Mouse (Mus musculus) liver, embryonic 16.5 days (tissue): ENCODE measurements around the gene Suox. TPM values are rescaled to one million over a fixed set of nuclear protein-coding genes. Genes with fewer than 3 reads are reported as not detected.
"Not testable (repeated sequence)": the region's sequence is repeated elsewhere in the genome, so short reads cannot be mapped to it uniquely, and the experiment has no call there.

ENCODE experiments used
- ATAC-seq: fragments of 200-750 bp; cut with Nextera tagmentation; 2 replicates; pipeline ENCODE4 v1.8.0; 2017; ENCODE audit warnings: low read depth, mild to moderate bottlenecking, moderate number of reproducible peaks, moderate library complexity
- H3K27ac ChIP-seq: fragments of 300-500 bp; sonication (generic); 2 replicates; pipeline ENCODE4 v1.5.1; 2014; ENCODE audit warnings: mild to moderate bottlenecking, low read length
- H3K27me3 ChIP-seq: fragments of 300-500 bp; sonication (generic); 2 replicates; pipeline ENCODE4 v1.6.1; 2014; ENCODE audit warnings: low read depth, low read length, mixed read lengths; ENCODE audit not compliant: control insufficient read depth, insufficient read depth
- H3K36me3 ChIP-seq: fragments of 300-500 bp; sonication (generic); 2 replicates; pipeline ENCODE4 v1.6.1; 2014; ENCODE audit warnings: mild to moderate bottlenecking; ENCODE audit not compliant: control insufficient read depth, insufficient read depth
- H3K4me1 ChIP-seq: fragments of 300-500 bp; sonication (generic); 2 replicates; pipeline ENCODE4 v1.6.1; 2014; ENCODE audit warnings: low read depth, low read length, mixed read lengths; ENCODE audit not compliant: control insufficient read depth
- H3K4me2 ChIP-seq: fragments of 300-500 bp; sonication (generic); 2 replicates; pipeline ENCODE4 v1.6.1; 2014; ENCODE audit warnings: low read depth, low read length, mixed read lengths
- H3K4me3 ChIP-seq: fragments of 300-500 bp; sonication (generic); 2 replicates; pipeline ENCODE4 v1.5.1; 2014; ENCODE audit warnings: low read depth, mild to moderate bottlenecking, low read length
- H3K9ac ChIP-seq: fragments of 300-500 bp; sonication (generic); 2 replicates; pipeline ENCODE4 v1.6.1; 2014; ENCODE audit warnings: low read depth, low read length
- H3K9me3 ChIP-seq: fragments of 300-500 bp; sonication (generic); replicated peaks from 2 replicates; pipeline ENCODE4 v1.6.1; 2016; ENCODE audit warnings: low read length; ENCODE audit not compliant: control insufficient read depth
- WGBS: fragments of 180-500 bp; shearing (Covaris S2); extraction: QIAGEN DNeasy Blood & Tissue Kit; methylation state at CpG from one replicate; pipeline ENCODE4 v1.1.7; 2014; ENCODE audit not compliant: insufficient replicate concordance; 5-methylcytosine and 5-hydroxymethylcytosine counted together
- polyA plus RNA-seq: library from polyadenylated mRNA; unstranded; fragments of >200 nt; fragmentation: Nextera tagmentation; extraction: Ambion mirVana; gene quantifications from 2 replicates; pipeline ENCODE4 v1.2.1, GENCODE M21; 2015

The Suox gene
- polyA plus RNA-seq, 1 experiment from 2014 or later = 12.5 TPM

DNA sequence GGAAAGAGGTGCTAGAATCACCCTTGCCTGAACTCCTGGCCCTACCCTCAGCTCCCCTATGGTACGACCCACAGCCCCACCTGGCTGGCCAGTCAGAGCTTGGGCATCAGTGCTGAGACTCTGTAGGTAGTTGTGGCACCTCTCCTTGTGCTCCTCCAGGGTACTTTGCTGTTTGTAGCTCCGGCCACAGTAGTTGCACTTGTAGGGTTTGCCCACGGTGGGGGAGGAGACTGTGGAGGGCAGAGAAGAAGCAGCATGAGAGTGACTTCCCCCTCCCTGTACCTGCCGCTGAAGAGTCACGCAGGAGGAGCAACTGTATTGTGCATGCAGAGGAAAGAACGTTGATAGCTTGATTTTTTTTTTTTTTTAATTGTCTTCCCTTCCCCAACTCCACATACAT, 37.3 kb downstream of the Suox start:
- H3K27me3 ChIP-seq = peaks cover 2% of the 10 kb centered on the region; the same call in 1 of the 2 replicates

GRCm38 (mm10) chr10:128635697-128636096, 38.2 kb downstream of the Suox start:
- H3K4me3 ChIP-seq = no peak overlapping the region
- no peak overlapping the region; the same call in 1 of the 2 replicates for H3K27ac ChIP-seq
- H3K4me2 ChIP-seq = no peak overlapping the region
- no peaks in the 10 kb centered on the region for H3K36me3 ChIP-seq
- peak; percentile 72 for ATAC-seq
- H3K27me3 ChIP-seq = peaks cover 2% of the 10 kb centered on the region; the same call in 1 of the 2 replicates
- H3K9ac ChIP-seq = no peak overlapping the region
- H3K9me3 ChIP-seq = no peaks in the 10 kb centered on the region
- H3K4me1 ChIP-seq = peaks cover 17% of the 10 kb centered on the region
- WGBS = 67% methylated on average over 13 of the region's 13 CpGs

More for the DNA sequence above, 37.3 kb downstream of the Suox start:
- Histone ChIP-seq H3K4me2 (peak overlapping the region; percentile 35), H3K4me3 (no peak overlapping the region), H3K27ac (no peak overlapping the region), H3K9me3 (no peaks in the 10 kb centered on the region), H3K4me1 (peaks cover 15% of the 10 kb centered on the region), H3K9ac (no peak overlapping the region), H3K36me3 (no peaks in the 10 kb centered on the region)
- ATAC-seq = no peak
- WGBS = 25% methylated on average over 6 of the region's 6 CpGs

DNA sequence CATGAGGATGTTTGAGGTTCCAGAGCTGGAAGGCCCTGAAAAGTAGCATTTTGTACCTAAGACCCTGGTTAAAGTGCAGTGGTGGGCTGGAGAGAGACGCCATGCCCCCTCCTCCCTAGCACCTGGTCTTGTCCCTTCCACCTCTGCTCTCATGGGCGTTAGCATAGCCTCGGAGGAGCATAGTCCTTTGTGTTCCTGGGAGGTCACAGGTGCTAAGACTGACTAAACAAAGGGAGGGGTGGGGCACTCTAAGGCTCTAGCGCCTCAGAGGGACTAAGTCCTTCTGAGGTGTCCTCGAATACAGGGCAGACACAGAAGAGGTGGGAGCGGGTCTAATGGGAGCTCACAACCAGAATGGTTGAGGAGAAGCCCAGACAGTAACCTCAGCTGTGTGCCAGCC, 42.3 kb downstream of the Suox start:
- Histone ChIP-seq H3K36me3 (no peaks in the 10 kb centered on the region), H3K9me3 (no peaks in the 10 kb centered on the region), H3K27ac (no peak overlapping the region), H3K9ac (0 out of 2 replicates have a peak overlapping the region, but pooled peaks have one; percentile 14), H3K4me2 (no peak overlapping the region), H3K27me3 (peaks cover 2% of the 10 kb centered on the region; the same call in 1 of the 2 replicates), H3K4me1 (peaks cover 40% of the 10 kb centered on the region), H3K4me3 (no peak overlapping the region)
- WGBS = 30% methylated on average over 6 of the region's 6 CpGs
- ATAC-seq = no peak

DNA sequence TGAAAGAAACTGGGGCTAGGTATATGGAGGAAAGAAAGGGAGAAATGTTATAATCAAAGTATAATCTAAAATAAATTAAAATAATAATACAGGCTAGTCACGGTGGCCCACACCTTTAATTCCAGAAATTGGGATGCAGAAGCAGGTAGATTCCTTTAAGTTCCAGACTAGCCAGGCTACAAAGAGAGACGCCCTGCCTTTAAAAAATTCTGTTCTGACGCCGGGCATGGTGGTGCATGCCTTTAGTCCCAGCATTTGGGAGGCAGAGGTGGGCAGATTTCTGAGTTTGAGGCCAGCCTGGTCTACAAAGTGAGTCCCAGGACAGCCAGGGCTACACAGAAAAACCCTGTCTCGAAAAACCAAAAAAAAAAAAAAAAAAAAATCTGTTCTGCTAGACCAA, 43.6 kb downstream of the Suox start:
- 77% methylated on average over 5 of the region's 5 CpGs for WGBS
- not testable (repeated sequence) for H3K27ac ChIP-seq
- H3K4me1 ChIP-seq = peaks cover 43% of the 10 kb centered on the region

DNA sequence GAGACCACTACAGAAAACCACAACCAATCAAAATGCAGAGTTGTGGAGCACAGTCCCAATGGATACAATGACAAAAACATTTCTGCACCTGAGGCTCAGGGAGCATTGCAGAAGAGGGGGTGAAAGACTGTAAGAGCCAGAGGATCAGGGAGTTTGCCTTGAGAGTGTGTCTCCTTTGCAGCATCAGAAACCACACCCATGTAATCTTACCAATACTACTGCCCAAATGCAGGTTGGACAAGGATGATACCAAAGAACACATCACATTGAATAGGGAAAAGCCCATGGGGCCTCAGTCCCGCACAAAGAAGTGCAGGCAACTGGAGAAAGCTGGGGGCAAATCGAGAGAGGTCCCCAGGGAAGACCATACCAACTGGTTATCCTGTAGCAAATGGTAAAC, 44.1 kb downstream of the Suox start:
- Histone ChIP-seq H3K4me2 (peak overlapping the region; percentile 45), H3K9me3 (no peaks in the 10 kb centered on the region), H3K9ac (no peak overlapping the region), H3K4me3 (no peak overlapping the region), H3K27me3 (no peaks in the 10 kb centered on the region; the same call in 1 of the 2 replicates), H3K27ac (no peak overlapping the region), H3K4me1 (peaks cover 48% of the 10 kb centered on the region), H3K36me3 (peaks cover 2% of the 10 kb centered on the region; the same call in 1 of the 2 replicates)
- WGBS = 27% methylated on average over 2 of the region's 2 CpGs
- ATAC-seq = peak; percentile 47

More for the DNA sequence above, 43.6 kb downstream of the Suox start:
- H3K9me3 ChIP-seq, H3K9ac ChIP-seq, H3K36me3 ChIP-seq, H3K4me3 ChIP-seq, ATAC-seq, H3K4me2 ChIP-seq, H3K27me3 ChIP-seq: not testable (repeated sequence)

- Histone ChIP-seq H3K4me3 (no peak overlapping the region), H3K27ac (no peak overlapping the region), H3K4me2 (no peak overlapping the region), H3K36me3 (peaks cover 12% of the 10 kb centered on the region), H3K27me3 (no peaks in the 10 kb centered on the region; the same call in 1 of the 2 replicates), H3K4me1 (peaks cover 43% of the 10 kb centered on the region), H3K9me3 (no peaks in the 10 kb centered on the region), H3K9ac (no peak overlapping the region)
- WGBS = 57% methylated on average over 10 of the region's 10 CpGs
- ATAC-seq = peak; percentile 19; the same call in 1 of the 2 replicates
Observed at GRCm38 (mm10) chr10:128627398-128628317, 46.2 kb downstream of the Suox start.

DNA sequence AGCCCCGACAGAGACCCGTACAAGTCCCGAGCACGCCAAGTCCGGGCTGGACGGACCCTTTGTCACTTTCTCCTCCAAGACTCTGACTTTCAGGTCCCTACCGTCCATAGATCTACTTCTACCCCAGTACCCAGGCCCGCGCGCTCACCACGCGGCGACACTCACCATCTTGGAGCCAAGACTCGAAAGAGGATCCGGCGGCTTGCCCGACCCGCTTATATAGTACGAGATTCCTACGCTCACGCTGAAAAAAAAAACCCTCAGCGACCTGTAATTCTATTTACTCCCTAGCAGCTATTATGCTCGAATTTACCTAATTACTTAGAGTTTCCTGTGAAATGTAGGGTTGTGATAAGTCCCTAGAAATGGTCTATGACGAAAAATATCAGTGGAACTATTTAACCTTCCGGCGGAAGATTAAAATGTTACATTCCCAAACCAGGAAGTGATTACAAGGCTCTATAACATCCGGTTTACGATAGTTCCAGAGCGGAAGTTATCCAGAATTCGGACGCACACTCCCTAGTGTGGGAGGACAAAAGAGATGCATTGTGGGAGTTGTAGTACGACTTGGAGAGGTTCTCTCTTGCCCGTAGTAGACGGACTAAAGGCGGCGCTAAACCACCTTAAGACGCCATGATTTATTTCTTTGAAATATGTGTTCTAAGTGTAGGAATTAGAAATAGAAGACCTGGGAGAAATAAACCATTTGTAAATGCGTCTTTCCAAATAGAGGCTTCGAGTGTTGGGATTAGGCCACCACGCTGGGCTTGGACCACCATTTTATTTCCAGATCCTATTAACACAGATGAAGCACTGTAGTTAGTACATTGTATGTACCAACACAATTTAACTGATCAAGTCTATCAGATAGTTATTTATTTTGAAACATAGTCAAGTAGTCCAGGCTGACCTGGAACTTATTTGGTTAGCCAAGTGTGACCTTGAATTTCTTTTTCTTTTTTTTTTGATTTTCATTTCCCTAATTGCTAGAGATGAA, 47.3 kb downstream of the Suox start, which contains the start of gene Rps26:
Rps26 (minus strand) TSS at position 437 of the 1,000 bp plus-strand sequence.
- peaks cover 12% of the 10 kb centered on the region for H3K36me3 ChIP-seq
- peak within 1 kb of the TSS; percentile 80 for H3K4me3 ChIP-seq
- peak within 1 kb of the TSS; percentile 47 for H3K27ac ChIP-seq
- peak; percentile 95 for ATAC-seq
- peak within 1 kb of the TSS; percentile 71 for H3K4me2 ChIP-seq
- H3K4me1 ChIP-seq = peaks cover 40% of the 10 kb centered on the region
- H3K9me3 ChIP-seq = no peaks in the 10 kb centered on the region
- WGBS = 1% methylated on average over 40 of the region's 40 CpGs
- peak within 1 kb of the TSS; percentile 80 for H3K9ac ChIP-seq
- H3K27me3 ChIP-seq = no peaks in the 10 kb centered on the region; the same call in 1 of the 2 replicates

- Histone ChIP-seq H3K27me3 (no peaks in the 10 kb centered on the region), H3K9ac (peak overlapping the region; percentile 80), H3K4me1 (peaks cover 35% of the 10 kb centered on the region), H3K9me3 (no peaks in the 10 kb centered on the region), H3K4me2 (peak overlapping the region; percentile 71), H3K27ac (peak overlapping the region; percentile 47), H3K36me3 (peaks cover 12% of the 10 kb centered on the region), H3K4me3 (peak overlapping the region; percentile 80)
- ATAC-seq = peak; percentile 41
- 13% methylated on average over 7 of the region's 7 CpGs for WGBS
Observed at GRCm38 (mm10) chr10:128625287-128625894, 48.5 kb downstream of the Suox start.
